Mouse (Mus musculus): ENCODE measurements around the gene Cyp2d11.

Cyp2d11 gene

DNA sequence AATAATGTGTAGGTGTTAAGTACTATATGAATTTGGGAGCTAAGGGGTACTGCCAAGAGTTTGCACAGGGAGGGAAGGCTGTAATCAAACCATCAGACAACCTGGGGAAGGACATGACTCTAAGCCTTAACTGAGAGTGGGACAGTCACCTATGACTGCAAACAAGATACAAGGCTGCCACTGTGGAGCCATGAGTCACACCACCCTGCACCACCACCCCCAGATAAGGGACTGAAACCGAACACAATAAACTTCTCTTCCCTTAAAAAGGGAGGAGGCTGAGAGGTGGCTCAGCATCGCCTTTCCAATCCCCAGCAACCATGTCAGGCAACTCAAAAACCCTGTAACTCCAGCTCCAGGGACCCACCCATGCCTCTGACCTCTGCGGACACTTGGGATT is 42.3 kb downstream of the Cyp2d11 start:
- no peak for DNase-seq (ENCODE audit: low read depth)

DNA sequence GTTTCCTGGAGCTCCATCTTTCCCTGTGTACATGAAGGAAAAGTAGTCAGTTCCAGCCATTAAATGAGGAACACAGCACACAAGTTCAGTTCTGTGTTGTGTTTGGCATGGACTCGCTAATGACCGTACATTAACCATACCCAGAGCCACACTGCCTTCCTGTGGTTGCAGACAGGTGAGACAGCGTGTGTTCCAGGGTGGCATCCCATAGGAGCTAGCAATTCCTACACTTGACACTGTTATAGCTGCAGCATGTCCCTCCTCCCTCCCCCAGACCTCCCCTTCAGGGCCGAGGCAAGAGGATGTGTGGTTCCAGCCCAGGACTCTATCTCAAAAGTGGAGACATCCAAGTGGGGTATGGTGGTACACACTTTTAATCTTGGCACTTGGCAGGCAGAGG is 43.5 kb downstream of the Cyp2d11 start:
- no peak for DNase-seq (ENCODE audit: low read depth)

DNA sequence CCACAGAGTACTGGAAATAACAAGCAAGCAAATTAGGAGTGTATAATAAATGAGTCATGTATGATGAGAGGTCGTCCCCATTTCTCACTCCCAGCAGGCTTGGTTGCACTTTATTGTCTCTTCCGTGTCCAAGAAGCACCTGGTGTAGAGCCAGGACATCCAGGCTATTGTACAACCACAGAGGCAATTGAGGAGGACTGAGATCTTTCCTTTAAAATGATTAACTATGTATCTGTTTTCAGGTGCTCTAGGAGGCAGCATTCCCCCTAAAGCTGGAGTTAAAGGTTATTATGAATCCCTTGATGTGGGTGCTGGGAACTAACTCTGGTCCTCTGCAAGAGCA is 44.9 kb downstream of the Cyp2d11 start:
- no peak for DNase-seq (ENCODE audit: low read depth)

DNA sequence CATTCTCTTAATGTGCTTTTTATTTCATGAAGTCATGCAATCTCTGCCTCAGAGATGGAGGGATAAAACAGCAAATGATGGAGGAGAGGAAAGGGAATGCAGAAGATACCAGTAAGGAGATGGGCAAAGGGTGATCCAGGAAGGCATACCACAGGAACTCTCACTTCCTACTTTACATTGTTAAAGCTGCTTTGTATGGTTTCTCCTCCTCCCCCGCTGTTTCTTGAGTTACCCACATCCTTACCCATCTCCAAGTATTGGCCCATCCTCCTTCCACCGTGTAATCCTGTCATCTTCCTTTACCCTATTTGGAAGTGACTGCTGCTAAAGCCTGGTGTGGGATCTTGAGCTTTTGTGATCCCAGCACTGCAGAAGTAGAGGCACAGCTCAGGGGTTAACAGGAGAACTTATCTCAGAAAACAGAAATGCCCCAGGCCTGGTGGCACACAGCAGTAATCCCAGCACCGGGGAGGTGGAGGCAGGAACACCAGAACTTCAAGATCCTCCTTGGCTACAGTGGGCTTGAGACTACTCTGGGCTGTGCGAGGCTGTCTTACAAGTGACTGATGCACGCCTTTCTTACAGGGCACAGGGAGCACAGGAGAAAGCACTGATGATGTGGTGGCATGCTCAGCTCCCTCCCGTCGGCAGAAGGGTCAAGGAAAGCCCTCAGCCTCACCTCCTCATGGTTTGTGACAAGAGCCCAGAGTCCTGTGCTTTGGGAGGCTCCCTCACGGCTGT is 45.4 kb downstream of the Cyp2d11 start:
- no peak for DNase-seq (ENCODE audit: low read depth)

DNA sequence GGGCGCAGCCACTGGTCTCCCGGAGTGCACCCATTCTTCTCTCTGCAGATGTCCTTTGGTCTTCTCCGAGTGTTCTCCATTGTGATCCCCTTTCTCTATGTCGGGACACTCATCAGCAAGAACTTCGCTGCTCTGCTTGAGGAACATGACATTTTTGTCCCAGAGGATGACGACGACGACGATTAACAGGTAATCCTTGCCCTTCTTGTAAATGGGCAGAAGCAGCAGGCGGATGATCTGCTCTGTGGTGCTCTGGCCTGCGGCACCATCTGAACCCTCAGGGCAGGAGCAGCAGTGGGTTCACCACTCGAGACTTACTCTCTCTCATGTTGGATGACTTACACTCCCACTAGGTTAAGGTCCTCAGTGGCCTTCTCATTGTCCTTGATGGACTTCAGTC is 46.0 kb downstream of the Cyp2d11 start:
- DNase-seq (ENCODE audit: low read depth), result no peak

DNA sequence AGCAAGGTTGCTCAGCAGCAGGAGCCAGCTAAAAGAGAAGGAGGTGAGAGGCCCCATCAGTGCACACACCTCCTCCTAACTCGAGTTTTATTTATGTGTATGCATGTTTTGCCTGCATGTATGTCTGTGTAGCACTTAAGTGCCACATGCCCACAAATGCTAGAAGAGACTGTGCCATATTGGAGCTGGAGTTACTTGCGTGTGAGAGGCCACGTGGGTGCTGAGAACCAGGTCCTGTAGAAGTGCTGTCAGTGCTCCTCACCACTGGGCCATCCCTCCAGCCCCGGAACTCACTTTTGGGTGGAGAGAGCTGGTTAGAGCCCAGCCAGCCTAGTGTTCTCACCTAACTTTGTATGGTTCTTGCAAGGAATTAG is 46.5 kb downstream of the Cyp2d11 start:
- no peak for DNase-seq (ENCODE audit: low read depth)

DNA sequence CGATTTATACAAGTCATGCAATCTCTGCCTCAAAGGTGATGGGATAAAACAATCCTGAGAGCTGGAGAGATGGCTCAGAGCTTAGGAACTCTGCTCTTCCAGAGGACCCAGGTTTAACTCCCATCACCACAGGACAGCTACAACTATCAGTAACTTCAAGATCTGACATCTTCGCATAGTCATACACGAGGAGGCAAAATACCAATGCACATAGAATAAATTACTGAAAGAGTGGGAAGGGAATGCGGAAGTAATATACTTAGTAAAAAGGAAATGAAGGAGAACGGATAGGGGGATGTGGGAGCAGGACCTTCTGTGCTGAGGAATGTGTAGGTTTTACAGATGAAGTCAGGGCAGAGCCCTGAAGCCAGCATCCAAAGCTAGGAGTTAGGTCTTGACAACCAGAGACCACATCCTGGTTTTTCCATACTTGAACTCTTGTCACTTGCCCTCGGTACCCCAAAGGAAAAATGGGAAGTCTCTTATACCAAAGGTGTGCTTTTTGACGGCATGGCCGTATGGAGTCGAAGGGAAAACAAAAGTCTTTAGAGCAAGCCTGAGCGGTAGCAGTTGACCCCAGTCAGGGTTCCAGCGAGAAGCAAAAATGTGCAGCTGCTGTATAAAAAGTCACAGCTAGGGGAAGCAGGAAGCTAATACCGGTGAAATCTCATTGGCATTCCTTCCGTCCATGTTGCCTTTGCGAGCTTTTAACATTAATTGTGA is 47.1 kb downstream of the Cyp2d11 start:
- DNase-seq (ENCODE audit: low read depth), result peak; percentile 45

DNA sequence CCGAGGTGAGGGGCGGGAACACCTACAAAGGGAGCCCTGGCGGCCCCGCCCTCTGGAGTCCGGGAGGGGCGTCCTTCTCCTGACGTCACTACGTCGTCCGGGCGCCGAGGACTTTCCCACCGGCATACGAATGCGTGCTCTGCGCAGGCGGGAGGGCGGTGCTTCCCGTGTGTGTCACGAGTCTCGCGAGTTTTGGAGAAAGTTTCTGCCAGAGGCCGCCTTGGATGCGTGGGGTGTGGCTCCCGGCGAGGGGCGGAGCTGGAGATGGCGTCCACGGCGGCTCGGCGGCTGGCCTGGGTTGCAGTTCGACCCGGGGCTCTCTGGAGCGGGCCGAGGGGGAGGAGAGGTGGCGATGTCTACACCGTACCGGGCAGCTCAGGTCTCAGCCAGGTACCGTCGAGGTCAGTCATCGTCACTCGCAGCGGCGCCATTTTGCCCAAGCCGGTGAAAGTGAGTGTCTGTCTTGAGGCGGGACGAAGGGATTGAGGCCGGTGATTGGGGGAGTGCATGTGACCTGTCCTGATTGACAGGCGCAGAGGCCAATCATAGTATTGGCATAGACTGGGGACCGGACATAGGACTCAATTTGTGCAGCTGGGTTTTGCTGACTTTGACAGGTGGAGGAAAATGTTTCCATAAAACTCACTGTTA is 47.9 kb downstream of the Cyp2d11 start:
- DNase-seq (ENCODE audit: low read depth), result peak; percentile 100

DNA sequence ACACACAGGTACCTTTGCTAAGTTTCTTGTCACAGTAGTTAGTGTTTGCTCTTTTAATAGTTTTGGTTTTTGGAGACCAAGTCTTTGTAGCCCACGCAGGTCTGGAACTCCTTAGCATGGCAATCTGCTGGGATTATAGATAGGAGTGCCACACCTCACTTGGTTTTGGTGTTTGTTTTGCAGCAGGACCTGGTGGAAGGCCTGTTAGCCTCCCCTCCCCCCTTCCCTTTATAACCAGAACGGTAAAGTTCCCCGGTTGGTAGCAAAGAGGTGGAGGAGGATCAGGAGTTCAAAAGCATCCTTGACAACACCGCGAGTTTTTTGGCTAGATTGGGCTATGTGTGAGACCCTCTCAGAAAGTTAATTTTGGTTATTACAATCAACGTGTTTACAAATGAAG is 48.9 kb downstream of the Cyp2d11 start:
- peak; percentile 18 for DNase-seq (ENCODE audit: low read depth)

DNA sequence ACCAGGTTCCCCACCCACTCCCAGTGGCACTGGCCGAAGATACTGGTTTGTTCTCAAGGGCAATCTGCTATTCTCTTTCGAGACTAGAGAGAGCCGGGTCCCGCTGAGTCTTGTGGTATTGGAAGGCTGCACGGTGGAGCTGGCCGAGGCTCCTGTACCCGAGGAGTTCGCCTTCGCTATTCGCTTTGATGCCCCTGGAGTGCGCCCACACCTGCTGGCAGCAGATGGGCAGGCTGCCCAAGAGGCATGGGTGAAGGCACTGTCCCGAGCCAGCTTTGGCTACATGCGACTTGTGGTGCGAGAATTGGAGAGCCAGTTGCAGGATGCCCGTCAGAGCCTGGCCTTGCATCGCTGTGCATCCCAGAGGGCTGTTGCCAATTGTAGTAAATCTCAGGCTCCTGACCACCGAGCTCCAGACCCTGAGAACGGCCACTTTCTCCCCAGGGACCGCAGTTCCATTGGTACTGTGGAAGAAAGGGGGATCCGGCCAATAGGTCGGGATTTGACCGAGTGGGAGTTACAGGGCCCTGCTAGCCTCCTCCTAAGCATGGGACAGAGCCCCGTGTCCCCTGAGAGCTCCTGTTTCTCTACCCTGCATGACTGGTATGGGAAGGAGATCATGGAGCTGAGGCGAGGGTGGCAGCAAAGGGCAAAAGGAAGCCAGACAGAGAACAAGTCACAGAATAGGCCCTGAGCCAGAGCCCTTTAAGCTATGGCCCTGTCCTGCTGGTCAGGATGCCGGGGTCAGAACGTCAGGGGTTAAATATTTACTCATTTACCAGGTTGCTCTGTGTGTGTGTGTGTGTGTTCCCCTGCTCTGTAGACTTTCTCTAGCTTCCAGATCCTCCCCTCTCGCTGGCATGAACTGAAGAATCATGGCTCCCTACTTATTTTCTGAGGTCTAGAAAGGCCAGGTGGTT is 50.2 kb downstream of the Cyp2d11 start:
- DNase-seq (ENCODE audit: low read depth), result no peak

DNA sequence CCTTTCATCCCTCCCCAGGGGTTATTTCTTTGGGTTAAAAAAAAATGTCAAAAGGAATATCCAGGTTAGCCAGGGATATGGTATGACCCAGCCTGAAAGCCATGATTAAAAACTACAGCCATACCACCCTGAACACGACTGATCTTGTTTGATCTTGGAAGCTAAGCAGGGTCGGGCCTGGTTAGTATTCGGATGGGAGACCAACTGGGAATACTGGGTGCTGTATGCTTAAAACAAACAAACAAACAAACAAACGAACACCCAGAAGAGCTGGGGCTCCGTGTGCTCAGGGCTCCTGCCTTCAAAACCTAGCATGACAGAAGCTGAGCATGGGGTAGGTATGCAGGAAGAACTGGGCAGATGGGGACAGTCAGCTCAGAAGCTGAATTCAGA is 51.3 kb downstream of the Cyp2d11 start:
- peak; percentile 35 for DNase-seq (ENCODE audit: low read depth)

DNA sequence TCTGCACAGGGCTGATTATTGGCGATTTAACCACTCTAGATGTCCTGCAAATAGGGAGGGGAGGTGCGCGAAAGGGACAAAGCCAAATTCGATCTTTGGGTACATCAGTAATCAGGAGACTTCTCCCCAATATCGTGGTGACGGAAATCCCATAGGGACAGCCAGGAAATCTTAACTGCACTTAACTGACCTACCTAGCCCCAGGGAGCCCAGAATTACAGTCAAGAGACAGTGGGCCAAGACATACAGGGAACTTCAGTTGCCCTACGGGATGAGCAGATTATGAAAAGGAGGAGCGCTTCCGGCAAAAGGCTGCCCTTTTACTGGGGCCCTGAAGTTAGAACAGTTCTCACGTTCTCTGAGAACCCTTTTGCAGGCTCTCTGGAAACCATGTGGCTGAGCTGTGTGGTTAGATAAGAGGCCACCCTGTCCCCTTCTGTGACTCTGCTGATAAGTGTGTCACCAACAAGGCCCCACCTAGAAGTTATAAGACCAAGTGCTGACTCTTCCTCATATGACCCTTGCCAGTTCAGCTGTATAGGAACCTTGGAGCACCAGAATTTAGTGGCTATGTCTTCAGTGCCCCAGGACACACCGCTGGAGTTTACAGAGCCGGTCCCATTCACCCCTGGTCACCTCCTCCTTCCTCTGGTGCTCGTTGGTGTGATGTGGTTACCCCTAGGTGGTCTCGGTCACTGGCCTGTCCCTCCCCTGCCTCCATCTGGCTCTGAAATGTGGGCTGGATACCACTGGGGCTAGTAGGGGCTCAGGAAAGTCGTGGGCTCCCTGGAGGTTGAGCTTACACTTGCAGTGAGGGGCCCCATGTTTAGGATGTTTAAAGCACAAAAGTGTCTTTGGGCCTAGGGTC is 51.9 kb downstream of the Cyp2d11 start:
- DNase-seq (ENCODE audit: low read depth), result peak; percentile 47

DNA sequence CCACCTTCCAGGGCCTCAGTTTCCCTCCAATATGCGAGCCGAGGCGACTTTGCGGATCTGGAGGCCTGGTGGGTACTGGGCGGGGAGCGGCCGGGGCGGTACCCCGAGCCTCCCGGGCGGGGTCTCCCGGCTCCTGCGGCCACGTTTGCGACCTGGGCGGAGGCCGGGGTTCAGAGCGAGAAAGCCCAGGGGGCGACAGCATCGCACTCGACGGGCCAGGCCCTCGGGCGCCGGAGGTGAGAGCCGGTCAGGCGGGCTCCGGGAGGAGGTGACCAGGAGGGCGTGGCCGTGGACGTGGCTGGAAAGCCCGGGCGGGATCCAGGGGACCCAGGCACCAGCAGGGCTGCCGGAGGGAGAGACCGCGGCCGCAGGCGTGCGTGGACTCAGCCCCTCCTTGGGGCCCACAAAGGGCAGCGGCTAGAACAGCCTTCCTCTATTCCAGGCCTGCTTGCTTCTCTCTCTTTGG is 52.8 kb downstream of the Cyp2d11 start:
- peak; percentile 28 for DNase-seq (ENCODE audit: low read depth)

DNA sequence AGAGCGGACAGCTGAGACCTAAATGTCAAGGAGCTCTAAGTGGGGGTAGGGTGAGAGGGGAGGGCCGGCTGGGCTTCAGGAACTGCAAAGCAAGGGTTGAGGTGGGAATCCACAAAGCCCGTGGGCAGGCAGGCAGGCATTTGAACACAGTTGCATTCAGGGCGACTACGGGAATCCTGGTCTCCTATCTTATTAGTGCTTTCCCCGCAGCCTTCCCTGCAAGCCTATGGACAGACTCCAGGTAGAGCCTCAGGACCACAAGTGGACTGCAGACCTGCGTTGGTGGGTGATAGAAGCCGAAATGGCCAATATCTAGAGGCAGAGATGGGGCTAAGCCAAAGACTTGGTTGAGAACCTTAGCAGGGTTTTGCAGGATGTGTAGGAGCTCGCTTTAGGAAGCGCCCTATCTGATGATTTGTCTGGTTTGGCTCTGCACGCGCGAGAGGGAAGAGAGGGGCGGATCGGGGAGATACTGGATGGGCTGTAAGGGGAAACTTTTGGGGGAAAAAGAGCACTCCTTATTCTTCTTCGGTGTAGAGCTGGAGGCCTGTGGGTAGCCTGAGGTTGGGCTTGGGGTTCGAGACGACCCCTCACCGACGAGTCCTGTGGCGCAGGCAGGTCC is 53.3 kb downstream of the Cyp2d11 start:
- DNase-seq (ENCODE audit: low read depth), result peak; percentile 24

DNA sequence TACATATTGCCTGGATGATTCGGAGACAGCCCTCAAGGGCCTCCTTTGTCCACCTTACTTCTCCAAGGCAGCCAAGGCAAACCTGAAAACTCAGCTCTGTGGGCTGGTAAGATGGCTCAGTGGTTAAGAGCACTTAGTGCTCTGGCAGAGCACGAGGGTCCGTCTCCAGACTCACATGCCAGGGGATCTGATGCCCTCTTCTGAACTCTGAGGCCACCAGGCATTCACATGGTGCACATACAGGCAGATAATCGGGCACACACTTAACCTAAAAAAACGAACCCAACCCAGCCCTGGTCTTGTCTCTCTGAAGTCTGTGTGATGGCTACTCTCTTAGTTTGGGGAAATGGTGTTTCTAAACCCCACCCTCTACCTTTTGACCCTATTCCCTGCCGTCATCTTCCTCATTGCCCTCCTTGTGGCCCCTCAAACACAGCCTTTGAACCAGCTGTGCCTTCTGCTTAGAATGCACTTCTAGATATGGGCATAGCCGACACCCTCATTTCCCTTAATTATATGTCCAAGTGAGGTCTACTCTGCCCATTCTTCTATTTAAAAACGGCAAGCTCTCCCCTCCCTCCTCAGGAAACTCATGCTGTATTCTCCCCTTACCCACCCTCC is 54.1 kb downstream of the Cyp2d11 start:
- peak; percentile 26 for DNase-seq (ENCODE audit: low read depth)

Measured in naive thymus-derived CD4-positive, alpha-beta T cell, adult 2 months (primary cell).